Mouse (Mus musculus) embryonic fibroblast, embryonic 13.5 days (primary cell): Measurements from ENCODE around the gene Coro7.

Experiments
- CTCF ChIP-seq: IDR thresholded peaks from 2 replicates; pipeline ENCODE4 v1.5.1; 2011; ENCODE audit warnings: mild to moderate bottlenecking, control low read depth, low read length, moderate library complexity, borderline replicate concordance; ENCODE audit not compliant: insufficient read depth
- POLR2A ChIP-seq: IDR thresholded peaks from 2 replicates; pipeline ENCODE4 v1.6.1; 2011; ENCODE audit warnings: low read depth, mild to moderate bottlenecking, control low read depth, low read length, moderate library complexity

- TF ChIP-seq POLR2A: no peak
- TF ChIP-seq CTCF: no peak
These were observed 76.1 kb downstream of the Coro7 start for GRCm38 (mm10) chr16:4603453-4603837.
